Mouse (Mus musculus) spleen, adult 2 months (tissue): ENCODE data around the gene Col27a1. TPM values are rescaled to one million over a fixed set of nuclear protein-coding genes. Genes with fewer than 3 reads are reported as not detected.

Source experiments
- DNase-seq, 2 experiments: peaks; one replicate each; pipeline versions ENCODE4 v3.0.0 to v3.0.0-alpha.2; 2012 to 2021; ENCODE audit warnings: low spot score in 2 of 2, low read depth in 1 of 2
- H3K27ac ChIP-seq: fragments of 200-500 bp; 2 replicates; pipeline ENCODE4 v1.5.1; 2012; ENCODE audit warnings: low read length, inconsistent platforms; ENCODE audit not compliant: insufficient read depth
- H3K27me3 ChIP-seq: fragments of 200-500 bp; 2 replicates; pipeline ENCODE4 v1.6.1; 2012; ENCODE audit warnings: mild to moderate bottlenecking, moderate library complexity, low read length, inconsistent platforms; ENCODE audit not compliant: control insufficient read depth, insufficient read depth
- H3K36me3 ChIP-seq: fragments of 200-500 bp; 2 replicates; pipeline ENCODE4 v1.6.1; 2012; ENCODE audit warnings: mild to moderate bottlenecking, low read length, inconsistent platforms; ENCODE audit not compliant: control insufficient read depth, insufficient read depth
- H3K4me1 ChIP-seq: fragments of 200-500 bp; 2 replicates; pipeline ENCODE4 v1.6.1; 2011; ENCODE audit warnings: inconsistent platforms; ENCODE audit not compliant: control insufficient read depth, insufficient read depth, insufficient read length
- H3K4me3 ChIP-seq: fragments of 200-500 bp; 2 replicates; pipeline ENCODE4 v1.5.1; 2011; ENCODE audit warnings: mild to moderate bottlenecking, inconsistent platforms; ENCODE audit not compliant: insufficient read depth, insufficient read length; ENCODE audit errors: extremely low read depth
- CTCF ChIP-seq: fragments of 200-500 bp; IDR thresholded peaks from 2 replicates; pipeline ENCODE4 v1.5.1; 2011; ENCODE audit warnings: mild to moderate bottlenecking, inconsistent platforms; ENCODE audit not compliant: insufficient read depth, insufficient read length, insufficient replicate concordance; ENCODE audit errors: extremely low read depth
- POLR2A ChIP-seq: fragments of 200-500 bp; IDR thresholded peaks from 2 replicates; pipeline ENCODE4 v1.6.1; 2011; ENCODE audit warnings: low read depth, low read length, inconsistent platforms
- WGBS: fragments of 180-500 bp; shearing (Covaris S2); methylation state at CpG from one replicate; pipeline ENCODE4 v1.1.7; 2018; 5-methylcytosine and 5-hydroxymethylcytosine counted together
- polyA plus RNA-seq: library from polyadenylated mRNA; depleted of rRNA; stranded (reverse); fragments of >200 nt; gene quantifications from 2 replicates; pipeline ENCODE4 v1.2.3, GENCODE M21; 2012

Gene Col27a1
- polyA plus RNA-seq, 1 experiment = 9.1 TPM

DNA sequence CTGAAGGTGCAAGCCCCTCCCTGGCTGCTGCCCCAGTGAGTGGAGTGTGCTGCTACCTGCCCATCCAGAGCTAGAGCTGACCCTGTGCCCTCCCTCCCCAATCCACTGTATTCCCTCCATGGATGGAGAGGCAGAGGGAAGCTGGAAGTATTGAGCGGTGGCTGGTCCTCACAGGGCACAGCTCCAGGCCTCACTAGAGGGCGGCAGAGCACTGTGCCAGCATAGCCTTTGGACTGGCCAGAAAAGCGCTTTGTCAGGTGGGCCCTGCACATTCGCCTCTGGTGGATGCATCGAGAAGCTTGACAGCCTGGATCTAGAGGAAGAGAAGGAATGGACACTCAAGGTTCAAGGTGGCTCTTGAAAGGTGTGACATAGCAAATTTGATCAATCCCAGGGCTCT is 32.2 kb upstream of the Col27a1 start:
- no peaks in the 10 kb centered on the region for H3K36me3 ChIP-seq
- no peak overlapping the region for H3K27ac ChIP-seq
- H3K4me1 ChIP-seq = no peaks in the 10 kb centered on the region
- no peak for TF ChIP-seq POLR2A
- peak; percentile 78; the same call in 1 of the 2 replicates for TF ChIP-seq CTCF
- no peaks in the 10 kb centered on the region for H3K27me3 ChIP-seq
- 16% methylated on average over 5 of the region's 5 CpGs for WGBS
- peak in 1 of 2 experiments; percentile 33 for DNase-seq
- H3K4me3 ChIP-seq = no peak overlapping the region

DNA sequence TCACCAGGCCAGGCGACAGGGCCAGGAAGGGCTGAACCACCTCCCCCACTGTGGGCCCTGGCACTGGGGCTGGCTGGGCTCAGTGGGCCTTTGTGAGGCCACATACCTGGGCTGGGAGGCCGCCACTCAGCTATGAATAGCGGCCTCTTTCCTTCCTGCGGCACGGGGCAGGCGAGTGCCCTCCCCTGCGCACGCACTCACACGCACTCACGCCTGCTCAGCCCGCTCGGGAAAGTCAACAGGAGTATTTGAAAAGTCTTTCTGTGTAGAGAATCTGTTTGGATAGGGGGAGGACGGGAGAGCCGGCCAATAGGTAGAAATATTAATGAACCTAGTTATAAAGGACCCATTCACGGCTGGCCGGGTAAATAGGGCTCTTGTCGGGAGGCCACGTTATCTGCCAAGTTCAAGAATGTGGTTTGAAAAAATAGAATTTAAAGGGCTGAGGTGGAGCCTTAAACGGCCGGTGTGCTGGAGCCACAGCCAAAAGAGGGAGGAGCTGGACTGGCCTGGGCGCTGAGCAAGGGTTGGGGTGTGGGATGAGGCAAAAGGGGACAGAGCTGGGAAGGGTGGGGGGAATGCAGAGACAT is 27.4 kb upstream of the Col27a1 start:
- H3K27me3 ChIP-seq = no peaks in the 10 kb centered on the region
- no peaks in the 10 kb centered on the region for H3K4me1 ChIP-seq
- DNase-seq = no peak
- H3K27ac ChIP-seq = no peak overlapping the region
- 57% methylated on average over 21 of the region's 21 CpGs for WGBS
- H3K36me3 ChIP-seq = no peaks in the 10 kb centered on the region
- no peak for TF ChIP-seq POLR2A
- TF ChIP-seq CTCF = no peak
- H3K4me3 ChIP-seq = no peak overlapping the region

DNA sequence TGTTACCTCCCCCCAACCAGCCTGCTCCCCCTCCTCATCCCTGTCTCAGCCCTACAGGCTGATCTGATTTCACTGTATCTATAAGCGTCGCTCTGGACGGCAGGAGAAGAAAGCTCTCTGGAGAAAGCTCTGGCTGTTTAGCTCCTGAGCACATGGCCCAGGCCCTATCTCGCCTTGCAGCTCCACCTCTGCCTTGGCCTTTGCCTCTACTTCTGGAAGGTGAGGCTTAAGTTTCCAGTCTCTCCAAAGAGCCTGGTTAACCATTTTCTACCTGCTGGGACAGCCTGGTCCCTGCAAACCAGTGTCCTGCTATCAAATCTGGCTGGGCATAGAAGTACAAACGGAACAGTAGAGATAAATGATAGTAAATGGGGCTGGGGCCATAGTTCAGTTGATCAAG is 22.2 kb upstream of the Col27a1 start:
- TF ChIP-seq CTCF (no peak), POLR2A (no peak)
- Histone ChIP-seq H3K36me3 (no peaks in the 10 kb centered on the region), H3K4me3 (no peak overlapping the region), H3K27me3 (no peaks in the 10 kb centered on the region), H3K27ac (no peak overlapping the region), H3K4me1 (no peaks in the 10 kb centered on the region)
- WGBS = 94% methylated on average over 5 of the region's 5 CpGs
- DNase-seq = no peak

DNA sequence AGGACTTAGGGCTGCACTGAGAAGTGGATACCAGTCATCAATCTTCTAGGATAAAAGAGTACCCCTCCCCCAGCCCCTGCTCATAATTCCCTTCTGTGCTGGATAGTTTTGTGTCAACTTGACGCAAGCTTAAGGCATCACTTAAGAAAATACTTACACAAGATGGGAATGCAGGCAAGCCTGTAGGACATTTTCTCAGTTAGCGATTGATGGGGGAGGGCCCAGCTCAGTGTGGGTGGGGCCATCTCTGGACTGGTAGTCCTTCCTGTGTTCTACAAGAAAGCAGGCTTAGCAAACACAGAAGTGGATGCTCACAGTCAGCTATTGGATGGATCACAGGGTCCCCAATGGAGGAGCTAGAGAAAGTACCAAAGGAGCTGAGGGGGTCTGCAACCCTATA is 19.4 kb upstream of the Col27a1 start:
- Histone ChIP-seq H3K27me3 (no peaks in the 10 kb centered on the region), H3K36me3 (no peaks in the 10 kb centered on the region), H3K4me1 (no peaks in the 10 kb centered on the region), H3K4me3 (no peak overlapping the region), H3K27ac (no peak overlapping the region)
- WGBS = 89% methylated on average over 2 of the region's 2 CpGs
- DNase-seq = no peak
- TF ChIP-seq POLR2A = no peak
- TF ChIP-seq CTCF = no peak

GRCm38 (mm10) chr4:63199366-63199765 is 14.4 kb upstream of the Col27a1 start:
- H3K4me1 ChIP-seq = no peaks in the 10 kb centered on the region
- H3K4me3 ChIP-seq = no peak overlapping the region
- no peaks in the 10 kb centered on the region for H3K36me3 ChIP-seq
- 87% methylated on average over 5 of the region's 5 CpGs for WGBS
- TF ChIP-seq CTCF (no peak), POLR2A (no peak)
- H3K27ac ChIP-seq = no peak overlapping the region
- H3K27me3 ChIP-seq = no peaks in the 10 kb centered on the region
- DNase-seq = no peak

DNA sequence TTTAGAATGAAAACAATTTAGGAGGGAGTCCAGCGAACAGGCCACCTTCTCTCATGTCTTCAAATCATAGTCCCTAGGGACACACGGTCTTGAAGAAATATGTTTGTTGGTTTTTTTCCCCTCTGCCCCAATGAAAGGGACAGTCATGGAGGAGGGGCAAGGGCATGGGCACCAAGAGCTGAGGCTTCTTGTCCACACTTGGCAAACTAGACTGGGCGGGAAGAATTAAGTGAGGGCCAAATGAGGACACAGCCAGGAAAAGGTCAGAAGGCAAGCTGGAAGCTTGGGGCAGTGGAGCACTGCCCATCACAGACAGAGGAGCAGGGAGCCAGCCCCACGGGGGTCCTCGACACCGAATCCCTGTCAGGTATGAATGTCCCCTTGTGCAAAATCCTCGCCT is 9.9 kb upstream of the Col27a1 start:
- Histone ChIP-seq H3K4me3 (no peak overlapping the region), H3K36me3 (no peaks in the 10 kb centered on the region), H3K27ac (no peak overlapping the region), H3K4me1 (peaks cover 18% of the 10 kb centered on the region), H3K27me3 (no peaks in the 10 kb centered on the region)
- 86% methylated on average over 7 of the region's 7 CpGs for WGBS
- TF ChIP-seq CTCF (no peak), POLR2A (no peak)
- DNase-seq = no peak

GRCm38 (mm10) chr4:63205583-63205982 is 8.2 kb upstream of the Col27a1 start:
- Histone ChIP-seq H3K4me3 (no peak overlapping the region), H3K4me1 (peaks cover 18% of the 10 kb centered on the region), H3K27me3 (no peaks in the 10 kb centered on the region), H3K36me3 (no peaks in the 10 kb centered on the region), H3K27ac (peak overlapping the region; percentile 71)
- DNase-seq = peak in 1 of 2 experiments; percentile 42
- 14% methylated on average over 7 of the region's 7 CpGs for WGBS
- no peak for TF ChIP-seq CTCF
- no peak for TF ChIP-seq POLR2A
